Mouse (Mus musculus): ENCODE data around the gene Rnf26.
A peak's percentile ranks its signal among the peaks of the same experiment; 100 is the strongest.
"Not testable (repeated sequence)": the region's sequence is repeated elsewhere in the genome, so short reads cannot be mapped to it uniquely, and the experiment has no call there.

Gene Rnf26

DNA sequence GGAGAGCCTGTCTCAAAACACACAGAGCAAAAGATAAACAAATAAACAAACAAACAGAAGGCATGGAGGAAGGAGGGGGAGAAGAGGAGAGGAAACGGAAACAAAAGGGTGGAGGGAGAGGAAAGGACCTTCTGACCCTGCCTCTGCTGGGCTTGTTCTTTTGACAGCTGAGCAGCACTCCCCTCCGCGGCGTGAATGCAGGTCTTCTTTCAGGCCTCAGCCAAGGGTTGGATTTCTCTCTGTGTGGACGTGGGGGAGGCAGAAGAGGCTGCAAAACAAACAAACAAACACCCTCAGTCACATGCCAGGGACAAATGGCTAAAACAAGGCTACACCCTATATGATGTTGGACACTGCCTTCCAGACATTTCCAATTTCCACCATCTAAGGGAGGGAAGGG is 11.7 kb upstream of the Rnf26 start:
- no peak for DNase-seq (ENCODE audit: low spot score)

DNA sequence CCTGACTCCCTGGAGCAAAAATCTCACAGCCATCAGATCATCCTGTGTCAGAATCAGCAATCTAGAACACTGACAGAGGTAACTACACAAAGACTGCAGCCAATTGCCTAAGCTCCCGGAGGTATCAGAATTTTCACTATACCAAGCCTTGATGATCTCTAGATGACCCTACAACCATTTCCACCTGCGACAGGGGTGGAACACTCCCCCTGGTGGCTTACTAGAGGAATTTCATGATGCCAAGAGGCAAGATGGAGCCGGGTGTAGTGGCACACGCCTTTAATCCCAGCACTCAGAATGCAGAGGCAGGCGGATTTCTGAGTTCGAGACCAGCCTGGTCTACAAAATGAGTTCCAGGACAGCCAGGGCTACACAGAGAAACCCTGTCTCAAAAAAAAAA is 11.0 kb upstream of the Rnf26 start:
- no peak for DNase-seq (ENCODE audit: low spot score)

DNA sequence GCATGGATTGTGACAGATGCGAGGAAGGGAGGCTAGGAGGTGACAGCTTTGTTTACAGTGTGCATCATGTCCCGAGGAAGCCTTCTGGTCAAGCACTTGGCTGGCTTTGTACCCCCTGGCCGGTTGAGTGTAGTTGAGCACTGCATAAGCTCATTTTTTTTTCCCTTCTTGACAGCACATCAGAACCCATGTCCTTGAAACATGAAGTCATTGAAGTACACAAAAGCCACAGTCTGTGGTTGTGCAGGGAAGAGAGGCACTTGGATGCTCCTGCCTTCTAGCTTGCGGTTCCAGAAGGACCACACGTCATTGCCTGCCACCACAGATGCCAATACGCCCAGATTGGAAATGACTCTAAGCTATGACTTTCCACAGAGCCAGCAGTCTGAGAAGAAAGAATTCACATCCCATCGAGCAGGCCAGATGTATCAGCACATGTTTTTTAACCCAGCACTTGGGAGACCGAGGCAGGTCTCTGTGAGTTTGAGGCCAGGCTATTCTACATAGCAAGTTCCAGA is 6.7 kb upstream of the Rnf26 start:
- no peak for DNase-seq (ENCODE audit: low spot score)

DNA sequence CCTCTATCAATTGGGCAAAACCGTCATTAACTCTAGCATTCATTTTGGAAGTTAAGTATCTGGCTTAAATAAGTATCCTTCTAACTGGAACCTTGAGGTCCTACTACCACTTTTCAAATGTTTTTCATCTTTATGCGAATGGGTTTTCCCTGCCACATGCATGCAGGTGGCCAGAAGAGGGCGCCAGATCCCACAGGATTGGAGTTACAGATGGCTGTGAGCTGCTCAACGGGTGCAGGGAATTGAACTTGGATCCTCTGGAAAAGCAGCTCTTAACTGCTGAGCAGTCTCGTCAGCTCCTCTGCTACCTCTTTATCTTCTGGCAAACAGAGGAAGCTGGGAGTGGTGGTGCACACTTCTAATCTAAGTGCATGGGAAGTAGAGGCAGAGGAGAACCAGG is 5.7 kb upstream of the Rnf26 start:
- no peak for DNase-seq (ENCODE audit: low spot score)

DNA sequence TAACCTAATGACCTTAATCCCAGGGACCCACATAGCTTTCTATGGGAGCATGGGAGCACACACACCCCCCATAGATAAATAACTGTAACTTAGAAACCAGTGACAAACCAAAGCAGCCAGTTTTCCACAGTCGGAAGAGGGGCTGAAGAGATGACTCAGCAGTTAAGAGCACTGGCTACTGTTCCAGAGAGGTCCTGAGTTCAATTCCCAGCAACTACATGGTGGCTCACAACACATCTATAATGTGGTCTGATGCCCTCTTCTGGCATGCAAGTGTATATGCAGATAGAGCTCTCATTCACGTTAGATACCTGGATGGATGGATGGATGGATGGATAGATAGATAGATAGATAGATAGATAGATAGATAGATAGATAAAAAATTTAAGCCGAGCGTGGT is 2.9 kb upstream of the Rnf26 start:
- DNase-seq (ENCODE audit: low spot score) = no peak

DNA sequence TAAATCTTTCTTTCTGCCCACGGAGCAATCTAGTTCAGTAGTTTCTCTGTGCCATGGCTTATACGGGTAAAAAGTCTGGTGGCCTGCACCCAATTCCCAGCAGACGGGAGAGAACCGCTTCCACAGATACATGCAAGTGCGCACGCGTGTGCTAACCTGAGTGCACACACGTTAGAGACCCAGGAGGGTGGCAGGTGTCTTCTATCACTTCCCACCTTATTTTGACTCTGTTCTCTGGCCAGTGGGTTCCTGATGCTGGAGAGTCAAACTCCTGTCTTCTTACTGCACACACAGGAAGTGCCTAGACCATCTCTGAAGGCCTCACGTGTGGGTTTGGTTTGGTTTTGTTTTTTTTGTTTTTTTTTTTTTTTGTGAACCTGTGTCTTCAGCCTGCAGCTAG is 2.3 kb upstream of the Rnf26 start:
- no peak for DNase-seq (ENCODE audit: low spot score)

DNA sequence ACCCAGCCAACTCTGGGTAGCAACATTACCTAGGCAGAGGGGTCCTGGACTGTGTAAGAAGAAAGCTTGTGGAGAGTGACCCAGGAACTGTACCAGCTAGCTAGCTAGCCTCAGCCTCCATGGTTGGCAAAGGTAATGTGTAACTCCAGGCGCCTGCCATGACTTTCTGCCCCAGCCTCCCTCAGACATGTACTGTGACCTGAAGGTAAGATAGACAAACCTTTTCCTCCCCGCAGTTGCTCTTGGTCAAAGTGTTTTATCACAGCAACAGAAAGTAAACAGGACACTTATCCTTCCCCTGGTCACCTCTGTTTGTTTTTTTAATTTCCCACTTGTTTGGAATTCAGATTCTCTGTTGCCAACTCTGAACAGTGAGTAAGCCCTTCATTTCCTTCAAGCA is 1.1 kb upstream of the Rnf26 start:
- DNase-seq (ENCODE audit: low spot score) = no peak

DNA sequence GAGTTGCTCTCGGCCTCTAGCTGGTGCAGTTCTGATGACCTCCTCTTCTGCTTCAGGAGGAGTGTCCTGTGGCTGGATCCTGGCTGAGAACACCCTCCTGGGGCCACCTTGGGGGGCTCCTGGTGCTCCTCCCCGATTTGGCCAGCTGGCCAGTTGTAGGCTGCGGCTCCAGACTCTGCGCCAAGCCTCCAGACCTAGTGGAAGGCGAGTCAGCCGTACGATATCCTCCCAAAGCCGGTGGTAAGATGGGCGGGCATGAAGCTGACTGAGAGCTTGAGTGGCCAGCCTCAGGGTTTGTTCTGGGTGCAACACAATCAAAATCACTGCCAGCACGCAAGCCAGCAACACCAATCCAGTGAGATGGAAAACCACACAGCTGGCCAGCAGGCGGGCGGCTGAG is 1.4 kb downstream of the Rnf26 start:
- DNase-seq (ENCODE audit: low spot score) = not testable (repeated sequence)

DNA sequence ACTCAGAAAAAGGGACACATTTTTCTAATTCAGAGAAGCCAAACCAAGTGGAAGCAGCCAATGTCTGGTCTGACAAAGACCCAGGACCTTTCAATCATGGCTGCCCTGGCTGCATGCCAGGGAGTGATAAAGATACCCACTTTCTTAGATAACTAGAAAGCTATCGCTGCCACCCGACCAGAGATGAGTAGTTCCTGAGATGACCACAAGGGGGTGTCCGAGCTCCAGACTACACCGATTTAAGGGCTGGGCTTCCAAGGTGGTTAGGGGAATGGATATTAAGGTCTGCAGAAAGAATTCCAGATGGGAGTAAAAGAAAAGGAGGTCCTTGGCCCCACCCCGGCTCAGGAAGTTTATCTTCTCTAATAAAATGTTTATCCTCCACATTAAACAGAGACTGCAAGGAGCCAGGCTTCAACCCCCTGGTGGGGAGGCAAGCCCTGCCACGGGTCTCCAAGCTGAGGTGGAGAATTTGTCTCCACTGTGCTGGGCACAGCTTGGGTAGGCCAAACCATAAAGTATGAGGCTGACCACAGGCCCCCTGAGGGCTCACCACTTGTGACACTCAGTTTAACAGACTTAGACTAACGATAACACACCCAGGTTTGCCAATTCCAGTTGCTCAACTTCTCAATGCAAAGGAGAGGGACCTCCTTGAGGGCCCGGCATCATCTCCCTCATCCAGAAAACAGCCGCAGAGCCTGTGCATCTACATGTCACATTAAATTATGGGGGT is 3.8 kb downstream of the Rnf26 start:
- peak; percentile 59 for DNase-seq (ENCODE audit: low spot score)

DNA sequence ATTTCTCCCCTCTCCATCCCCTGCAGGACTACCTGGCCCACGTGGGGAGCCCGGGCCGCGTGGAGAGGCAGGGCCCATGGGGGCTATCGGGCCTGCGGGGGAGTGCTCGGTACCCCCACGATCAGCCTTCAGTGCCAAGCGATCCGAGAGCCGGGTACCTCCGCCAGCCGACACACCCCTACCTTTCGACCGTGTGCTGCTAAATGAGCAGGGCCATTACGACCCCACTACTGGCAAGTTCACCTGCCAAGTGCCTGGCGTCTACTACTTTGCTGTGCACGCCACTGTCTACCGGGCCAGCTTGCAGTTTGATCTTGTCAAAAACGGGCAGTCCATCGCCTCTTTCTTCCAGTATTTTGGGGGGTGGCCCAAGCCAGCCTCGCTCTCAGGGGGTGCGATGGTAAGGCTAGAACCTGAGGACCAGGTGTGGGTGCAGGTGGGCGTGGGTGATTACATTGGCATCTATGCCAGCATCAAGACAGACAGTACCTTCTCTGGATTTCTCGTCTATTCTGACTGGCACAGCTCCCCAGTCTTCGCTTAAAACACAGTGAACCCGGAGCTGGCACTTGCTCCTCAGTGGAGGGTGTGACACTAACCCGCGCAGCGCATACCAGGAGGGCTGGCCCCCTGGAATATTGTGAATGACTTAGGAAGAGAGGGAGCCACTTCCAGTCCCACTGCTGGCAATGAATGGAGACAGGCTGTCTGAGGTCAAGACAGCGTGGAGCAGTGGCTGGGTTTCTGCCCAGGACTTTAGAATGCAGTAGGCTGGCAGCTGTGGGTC is 4.9 kb downstream of the Rnf26 start:
- no peak for DNase-seq (ENCODE audit: low spot score)

DNA sequence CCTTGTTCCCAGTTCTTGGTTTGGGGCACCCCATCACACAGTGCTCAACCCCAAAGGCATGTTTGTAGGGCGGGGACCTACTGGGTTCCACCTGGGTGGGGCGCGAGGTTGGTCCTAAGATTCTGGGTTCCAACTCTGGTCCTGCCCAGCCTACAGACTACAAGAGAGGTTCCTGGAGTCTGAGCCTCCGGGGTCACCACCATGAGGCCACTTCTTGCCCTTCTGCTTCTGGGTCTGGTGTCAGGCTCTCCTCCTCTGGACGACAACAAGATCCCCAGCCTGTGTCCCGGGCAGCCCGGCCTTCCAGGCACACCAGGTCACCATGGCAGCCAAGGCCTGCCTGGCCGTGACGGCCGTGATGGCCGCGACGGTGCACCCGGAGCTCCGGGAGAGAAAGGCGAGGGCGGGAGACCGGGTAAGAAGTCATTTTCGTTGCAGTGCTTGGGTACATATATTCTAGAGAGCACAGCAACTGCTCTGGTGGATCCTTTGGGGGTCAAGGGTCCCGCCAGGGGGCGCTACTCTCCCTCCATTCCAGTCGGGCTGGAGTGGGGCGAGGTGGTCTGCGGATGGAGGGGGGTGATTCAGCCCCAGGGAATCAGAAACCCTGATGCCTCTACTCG is 5.6 kb downstream of the Rnf26 start:
- no peak for DNase-seq (ENCODE audit: low spot score)

DNA sequence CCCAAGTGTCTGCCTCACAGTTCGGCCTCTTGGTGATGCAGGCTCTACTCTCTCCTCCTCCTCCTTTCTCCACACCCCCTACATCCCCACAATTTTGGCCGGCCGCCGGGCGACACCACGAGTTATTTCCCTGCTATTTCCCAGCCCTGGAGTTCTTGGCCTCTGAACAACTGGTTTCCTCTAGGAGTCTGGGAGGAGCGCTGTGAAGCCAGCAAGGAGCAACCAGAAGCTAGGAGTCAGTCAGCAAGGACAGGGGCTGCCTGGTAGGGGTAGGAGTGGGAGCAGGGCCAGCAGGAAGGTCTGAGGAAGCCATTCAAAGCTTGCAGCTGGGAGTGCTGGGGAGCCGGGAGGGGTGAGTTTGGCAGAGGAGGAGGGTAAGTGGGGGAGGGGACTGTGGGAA is 6.2 kb downstream of the Rnf26 start, which contains the start of gene C1qtnf5:
C1qtnf5 (plus strand) TSS at position 136 of the 400 bp plus-strand sequence.
- peak; percentile 73 for DNase-seq (ENCODE audit: low spot score)

DNA sequence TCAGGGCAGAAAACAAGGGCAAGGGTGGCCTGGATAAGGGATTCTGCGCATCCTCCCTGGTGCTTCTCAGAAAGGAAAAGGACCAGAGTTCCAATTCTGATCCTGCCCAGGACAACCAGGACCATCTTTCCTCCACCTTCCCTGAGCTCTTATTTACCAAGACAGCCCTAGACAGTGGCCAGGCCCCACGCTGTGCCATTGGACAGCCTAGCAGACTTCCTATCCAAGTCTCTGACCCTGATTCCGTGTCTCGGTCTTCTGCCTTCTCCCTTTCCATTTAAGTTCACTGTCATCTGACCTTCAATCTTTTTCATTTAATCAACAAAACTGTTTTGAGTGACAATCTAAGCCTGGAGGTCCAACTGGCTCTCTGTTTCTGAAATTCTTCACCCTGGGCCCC is 6.7 kb downstream of the Rnf26 start:
- DNase-seq (ENCODE audit: low spot score) = no peak

DNA sequence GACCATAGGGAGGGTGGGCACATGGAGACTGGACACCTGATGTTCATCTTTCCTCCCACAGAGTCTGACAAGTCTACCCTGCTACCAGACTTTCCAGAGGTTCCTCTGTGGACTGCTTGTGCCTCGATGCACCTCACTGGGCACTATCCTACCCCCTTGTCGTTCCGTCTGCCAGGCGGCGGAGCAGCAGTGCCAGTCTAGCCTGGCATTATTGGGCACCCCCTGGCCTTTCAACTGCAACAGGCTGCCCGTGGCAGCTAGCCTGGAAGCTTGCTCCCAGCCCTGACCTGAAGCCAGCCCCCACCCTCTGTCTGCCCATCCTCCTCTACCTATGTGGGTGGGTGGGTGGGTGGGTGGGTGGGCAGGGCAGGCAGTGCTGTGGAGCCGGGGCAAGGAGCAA is 7.1 kb downstream of the Rnf26 start:
- no peak for DNase-seq (ENCODE audit: low spot score)

DNA sequence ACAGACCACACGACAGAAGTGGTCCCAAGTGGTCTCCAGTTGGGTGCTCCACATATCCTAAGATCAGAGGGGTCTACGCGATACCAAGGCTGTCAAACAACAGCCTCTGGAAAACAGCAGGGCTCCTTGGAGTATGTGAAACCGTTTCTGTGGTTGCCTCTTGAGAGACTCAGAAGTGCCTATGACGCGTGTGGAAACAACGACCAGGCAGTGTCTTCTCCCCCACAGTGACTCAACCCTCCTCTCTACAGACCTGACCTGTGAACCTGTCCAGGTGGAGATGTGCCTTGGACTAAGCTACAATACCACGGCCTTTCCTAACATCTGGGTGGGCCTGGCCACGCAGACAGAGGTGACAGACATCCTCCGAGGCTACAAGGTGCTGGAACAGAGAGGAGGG is 7.5 kb downstream of the Rnf26 start:
- no peak for DNase-seq (ENCODE audit: low spot score)

DNA sequence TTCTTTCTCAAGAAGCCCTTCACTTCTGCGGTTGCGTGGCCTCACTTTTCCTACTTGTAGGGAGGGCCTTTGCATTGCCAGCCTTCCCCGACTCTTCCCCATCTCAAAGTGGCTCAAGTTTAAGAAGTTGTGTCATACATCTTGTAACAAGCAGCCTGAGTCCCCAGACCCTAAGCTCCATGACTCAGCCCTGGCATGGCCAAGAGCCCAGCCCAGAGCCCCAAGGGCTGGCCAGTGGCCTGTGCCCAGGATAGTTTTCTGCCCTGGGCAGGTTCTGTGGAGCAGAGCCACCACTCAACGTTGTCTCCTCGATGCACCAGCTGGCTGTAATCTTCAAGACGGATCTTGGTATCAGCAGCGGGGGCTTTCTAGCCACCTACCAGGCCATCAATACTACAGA is 8.4 kb downstream of the Rnf26 start:
- no peak for DNase-seq (ENCODE audit: low spot score)

DNA sequence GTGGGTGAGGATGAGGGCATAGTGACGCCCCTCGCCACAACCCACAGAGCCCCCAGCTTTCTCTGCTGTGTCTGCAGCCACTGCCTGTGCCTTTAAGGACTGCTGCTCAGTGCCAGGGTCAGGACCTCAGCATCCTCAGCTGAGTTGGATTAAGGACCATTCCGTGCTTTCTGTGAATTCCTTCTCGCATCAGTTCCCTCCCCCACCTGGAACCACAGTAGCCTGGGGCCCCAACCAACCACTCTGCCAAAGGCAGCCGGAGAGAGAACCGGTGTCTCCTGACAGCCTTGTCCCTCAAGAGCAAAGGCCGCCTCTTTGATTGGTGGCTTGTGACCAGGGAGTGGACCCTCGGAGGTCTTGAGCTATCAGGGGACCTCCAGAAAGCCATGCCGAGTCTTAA is 11.8 kb downstream of the Rnf26 start, which contains the start of gene Mfrp:
Mfrp (plus strand) TSS at position 240 of the 400 bp plus-strand sequence.
- no peak for DNase-seq (ENCODE audit: low spot score)

DNA sequence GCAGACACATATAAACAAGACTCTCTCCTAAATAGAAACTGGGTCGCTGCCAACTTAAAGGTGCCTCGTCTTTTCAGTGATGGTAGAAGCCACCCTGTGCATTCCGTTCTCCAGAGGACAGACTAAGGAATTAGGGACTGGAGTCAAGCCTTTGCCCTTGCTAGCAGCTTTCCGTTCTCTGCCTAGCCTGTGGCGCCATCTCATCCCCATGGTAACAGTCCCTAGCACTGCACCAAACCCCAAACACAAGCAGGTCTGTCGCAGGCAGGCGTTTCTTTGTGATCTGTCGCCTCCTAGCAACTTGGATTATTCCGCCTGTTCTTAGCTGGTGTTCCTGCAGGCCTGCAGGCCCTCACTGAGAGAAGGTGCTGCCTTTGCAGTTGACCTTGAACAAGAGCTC is 16.8 kb downstream of the Rnf26 start:
- DNase-seq (ENCODE audit: low spot score) = no peak

DNA sequence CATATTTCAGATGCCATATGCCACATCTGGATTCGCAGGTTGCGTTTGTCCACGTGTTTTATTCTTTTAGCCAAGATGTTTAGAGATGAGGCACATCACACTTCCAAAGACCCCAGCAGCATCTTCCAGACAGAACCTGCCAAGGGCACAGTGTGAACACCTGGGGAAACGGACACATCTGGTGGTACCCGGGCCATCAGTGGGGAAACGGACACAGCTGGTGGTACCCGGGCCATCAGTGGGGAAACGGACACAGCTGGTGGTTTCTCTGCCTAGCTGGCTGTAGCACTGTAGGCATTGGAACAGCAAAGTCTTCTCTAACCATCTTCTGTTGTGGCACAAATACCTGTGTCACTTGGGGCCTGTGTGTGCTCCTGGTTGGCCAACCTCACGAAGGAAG is 17.5 kb downstream of the Rnf26 start:
- no peak for DNase-seq (ENCODE audit: low spot score)

DNA sequence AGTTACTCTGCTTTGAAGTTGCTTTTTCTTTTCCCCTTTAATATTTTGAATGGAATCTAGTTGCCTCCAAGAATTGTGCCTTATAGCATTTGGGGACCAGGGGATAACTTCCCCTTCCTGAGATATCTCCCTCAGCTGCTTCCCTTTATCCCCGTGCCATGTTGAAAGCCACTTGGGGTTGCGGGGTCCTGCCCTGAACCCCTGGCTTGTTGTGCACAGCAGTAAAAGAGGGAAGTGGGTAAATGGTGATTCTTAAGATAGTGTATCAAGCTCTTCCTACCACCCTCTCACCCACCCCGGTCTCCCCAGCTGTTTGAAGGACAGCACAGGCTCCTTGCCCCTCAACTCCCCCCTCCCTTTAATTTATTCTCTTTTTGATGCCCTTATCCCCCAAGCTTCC is 18.6 kb downstream of the Rnf26 start:
- no peak for DNase-seq (ENCODE audit: low spot score)

DNA sequence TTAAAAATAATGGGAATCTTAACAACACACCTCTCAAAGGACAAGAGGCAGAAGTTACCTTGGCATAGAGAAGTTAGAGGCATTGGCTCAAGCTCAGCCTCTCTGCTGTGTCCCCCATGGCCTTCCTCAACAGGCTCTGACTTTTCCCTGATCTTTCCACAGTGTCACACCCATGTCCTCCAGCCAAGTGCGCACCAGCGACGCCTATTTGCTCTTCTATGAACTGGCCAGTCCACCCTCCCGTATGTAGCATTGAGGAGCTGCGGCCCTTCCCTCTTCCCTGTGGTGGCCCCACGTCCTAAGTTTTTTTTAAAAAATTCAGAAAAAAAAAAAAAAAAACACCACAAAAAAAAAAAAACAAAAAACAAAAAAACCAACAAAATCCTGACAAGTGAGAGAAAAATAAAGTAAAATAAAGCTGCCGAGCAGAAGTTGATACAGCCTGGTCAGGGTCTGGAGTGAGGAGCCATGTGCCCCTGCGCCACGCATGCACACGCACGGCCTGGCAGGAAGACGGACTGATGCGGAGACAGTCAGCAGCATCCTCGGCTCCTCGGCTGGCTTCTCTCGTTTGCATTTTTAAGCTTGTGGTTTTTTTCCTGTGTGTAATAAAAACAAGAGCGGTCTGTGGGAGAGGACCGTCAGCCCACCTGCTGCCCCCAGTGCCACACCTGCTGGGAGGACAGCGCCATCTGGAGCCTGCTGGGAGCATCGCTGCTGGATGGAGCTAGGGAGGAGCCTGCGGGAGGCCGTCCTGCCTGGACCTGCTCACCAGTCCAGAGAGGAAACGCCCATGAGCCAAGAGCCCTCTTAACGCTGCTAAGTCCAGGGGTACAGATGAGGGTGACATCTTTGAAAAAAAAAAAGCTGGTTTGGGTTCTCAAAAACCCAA is 19.5 kb downstream of the Rnf26 start:
- DNase-seq (ENCODE audit: low spot score) = peak; percentile 67
